Mouse (Mus musculus) kidney, adult 2 months (tissue): Measurements from ENCODE around the gene Pip5k1b.

ENCODE experiments used
- CTCF ChIP-seq: fragments of 200-500 bp; conservative IDR thresholded peaks from 2 replicates; pipeline ENCODE4 v1.5.1; 2011; ENCODE audit warnings: low read depth, mild to moderate bottlenecking, control low read depth, low read length, moderate library complexity, mixed read lengths; ENCODE audit not compliant: insufficient read depth, insufficient read length
- POLR2A ChIP-seq: fragments of 200-500 bp; IDR thresholded peaks from one replicate; pipeline ENCODE4 v1.6.1; 2011; ENCODE audit warnings: low read depth, low read length, control low read depth

GRCm38 (mm10) chr19:24576125-24576524 is 20.5 kb upstream of the Pip5k1b start:
- TF ChIP-seq CTCF: no peak
- no peak for TF ChIP-seq POLR2A
